Mouse (Mus musculus): ENCODE data around the gene Auts2. TPM values are rescaled to one million over a fixed set of nuclear protein-coding genes. Genes with fewer than 3 reads are reported as not detected.
A peak's percentile ranks its signal among the peaks of the same experiment; 100 is the strongest.

Gene Auts2
- polyA plus RNA-seq, 1 experiment from 2014 or later = 7.5 TPM

- Histone ChIP-seq H3K4me3 (replicated peaks; ENCODE audit: low read depth, low read length) (no peak overlapping the region), H3K27ac (no peak overlapping the region), H3K9me3 (replicated peaks; ENCODE audit: low read length) (no peaks in the 10 kb centered on the region), H3K4me1 (replicated peaks; ENCODE audit: insufficient read depth, low read length) (no peaks in the 10 kb centered on the region), H3K9ac (ENCODE audit: low read depth, low read length) (no peak overlapping the region), H3K27me3 (ENCODE audit: insufficient read depth, low read length) (no peaks in the 10 kb centered on the region), H3K4me2 (ENCODE audit: low read length) (no peak overlapping the region), H3K36me3 (ENCODE audit: insufficient read depth, low read length) (no peaks in the 10 kb centered on the region)
- WGBS = 77% methylated on average over 18 of the region's 18 CpGs
- ATAC-seq (replicated peaks; ENCODE audit: low FRiP score, low read depth) (no peak), DNase-seq (ENCODE audit: low spot score) (no peak)
- no peak for TF ChIP-seq CTCF (IDR thresholded peaks at IDR 0.05; ENCODE audit: low read depth)
Measured at GRCm38 (mm10) chr5:131573296-131574177, 969.6 kb downstream of the Auts2 start.

GRCm38 (mm10) chr5:131566032-131566431 is 977.1 kb downstream of the Auts2 start:
- WGBS = 41% methylated on average over 6 of the region's 6 CpGs
- peak; percentile 56 for DNase-seq (ENCODE audit: low spot score)

GRCm38 (mm10) chr5:131563630-131564252 is 979.4 kb downstream of the Auts2 start:
- Histone ChIP-seq H3K27me3 (ENCODE audit: insufficient read depth, low read length) (no peaks in the 10 kb centered on the region), H3K9me3 (replicated peaks; ENCODE audit: low read length) (no peaks in the 10 kb centered on the region), H3K4me3 (replicated peaks; ENCODE audit: low read depth, low read length) (no peak overlapping the region), H3K4me2 (ENCODE audit: low read length) (no peak overlapping the region), H3K9ac (ENCODE audit: low read depth, low read length) (no peak overlapping the region), H3K27ac (no peak overlapping the region), H3K4me1 (replicated peaks; ENCODE audit: insufficient read depth, low read length) (no peaks in the 10 kb centered on the region), H3K36me3 (ENCODE audit: insufficient read depth, low read length) (no peaks in the 10 kb centered on the region)
- TF ChIP-seq CTCF (IDR thresholded peaks at IDR 0.05; ENCODE audit: low read depth) = no peak
- WGBS = 78% methylated on average over 5 of the region's 5 CpGs
- DNase-seq (ENCODE audit: low spot score) (no peak), ATAC-seq (replicated peaks; ENCODE audit: low FRiP score, low read depth) (no peak)

More at GRCm38 (mm10) chr5:131566032-131566431, 977.1 kb downstream of the Auts2 start:
- H3K4me2 ChIP-seq (ENCODE audit: low read length) = no peak overlapping the region
- no peaks in the 10 kb centered on the region for H3K27me3 ChIP-seq (ENCODE audit: insufficient read depth, low read length)
- no peak for ATAC-seq (replicated peaks; ENCODE audit: low FRiP score, low read depth)
- no peak for TF ChIP-seq CTCF (IDR thresholded peaks at IDR 0.05; ENCODE audit: low read depth)
- no peak overlapping the region for H3K9ac ChIP-seq (ENCODE audit: low read depth, low read length)
- no peak overlapping the region for H3K27ac ChIP-seq
- H3K9me3 ChIP-seq (replicated peaks; ENCODE audit: low read length) = no peaks in the 10 kb centered on the region
- no peaks in the 10 kb centered on the region for H3K4me1 ChIP-seq (replicated peaks; ENCODE audit: insufficient read depth, low read length)
- H3K4me3 ChIP-seq (replicated peaks; ENCODE audit: low read depth, low read length) = no peak overlapping the region
- no peaks in the 10 kb centered on the region for H3K36me3 ChIP-seq (ENCODE audit: insufficient read depth, low read length)

GRCm38 (mm10) chr5:131560773-131561560 is 982.2 kb downstream of the Auts2 start:
- no peak for DNase-seq (ENCODE audit: low spot score)

GRCm38 (mm10) chr5:131558403-131559174 is 984.6 kb downstream of the Auts2 start:
- ATAC-seq (replicated peaks; ENCODE audit: low FRiP score, low read depth) = no peak

More at GRCm38 (mm10) chr5:131560773-131561560, 982.2 kb downstream of the Auts2 start:
- no peak overlapping the region for H3K4me2 ChIP-seq (ENCODE audit: low read length)
- H3K27me3 ChIP-seq (ENCODE audit: insufficient read depth, low read length) = no peaks in the 10 kb centered on the region
- ATAC-seq (replicated peaks; ENCODE audit: low FRiP score, low read depth) = no peak
- H3K36me3 ChIP-seq (ENCODE audit: insufficient read depth, low read length) = no peaks in the 10 kb centered on the region
- no peak overlapping the region for H3K9ac ChIP-seq (ENCODE audit: low read depth, low read length)
- no peak for TF ChIP-seq CTCF (IDR thresholded peaks at IDR 0.05; ENCODE audit: low read depth)
- 69% methylated on average over 5 of the region's 5 CpGs for WGBS
- H3K4me1 ChIP-seq (replicated peaks; ENCODE audit: insufficient read depth, low read length) = no peaks in the 10 kb centered on the region
- H3K9me3 ChIP-seq (replicated peaks; ENCODE audit: low read length) = no peaks in the 10 kb centered on the region
- no peak overlapping the region for H3K4me3 ChIP-seq (replicated peaks; ENCODE audit: low read depth, low read length)
- H3K27ac ChIP-seq = no peak overlapping the region

More at GRCm38 (mm10) chr5:131558403-131559174, 984.6 kb downstream of the Auts2 start:
- Histone ChIP-seq H3K27ac (no peak overlapping the region), H3K36me3 (ENCODE audit: insufficient read depth, low read length) (no peaks in the 10 kb centered on the region), H3K9ac (ENCODE audit: low read depth, low read length) (no peak overlapping the region), H3K4me2 (ENCODE audit: low read length) (no peak overlapping the region), H3K9me3 (replicated peaks; ENCODE audit: low read length) (no peaks in the 10 kb centered on the region), H3K4me1 (replicated peaks; ENCODE audit: insufficient read depth, low read length) (no peaks in the 10 kb centered on the region), H3K27me3 (ENCODE audit: insufficient read depth, low read length) (no peaks in the 10 kb centered on the region), H3K4me3 (replicated peaks; ENCODE audit: low read depth, low read length) (no peak overlapping the region)
- TF ChIP-seq CTCF (IDR thresholded peaks at IDR 0.05; ENCODE audit: low read depth) = no peak
- no peak for DNase-seq (ENCODE audit: low spot score)
- WGBS = 54% methylated on average over 8 of the region's 8 CpGs

Data from kidney, postnatal 0 days (tissue).